Mouse (Mus musculus) embryonic facial prominence, embryonic 13.5 days (tissue): ENCODE measurements at regions not wholly inside any gene's neighbourhood (a gene's known extent, or its start where the extent isn't known, plus 50 kb on each side); places are given as distances from the start of the nearest gene placed in this dataset.

Source experiments
- ATAC-seq: fragments of 200-750 bp; cut with Nextera tagmentation; 2 replicates; pipeline ENCODE4 v1.8.0; 2017; ENCODE audit warnings: low read depth; ENCODE audit not compliant: insufficient number of reproducible peaks, insufficient read depth, low FRiP score, low TSS enrichment
- H3K27ac ChIP-seq: fragments of 300-500 bp; sonication (generic); 2 replicates; pipeline ENCODE4 v1.5.1; 2015; ENCODE audit warnings: moderate library complexity, mild to moderate bottlenecking, inconsistent platforms
- H3K27me3 ChIP-seq: fragments of 300-500 bp; sonication (generic); 2 replicates; pipeline ENCODE4 v1.6.1; 2015; ENCODE audit warnings: mild to moderate bottlenecking, inconsistent platforms
- H3K36me3 ChIP-seq: fragments of 300-500 bp; sonication (generic); 2 replicates; pipeline ENCODE4 v1.6.1; 2015; ENCODE audit warnings: mild to moderate bottlenecking, inconsistent platforms
- H3K4me1 ChIP-seq: fragments of 300-500 bp; sonication (generic); 2 replicates; pipeline ENCODE4 v1.6.1; 2015; ENCODE audit warnings: inconsistent platforms
- H3K4me2 ChIP-seq: fragments of 300-500 bp; sonication (generic); 2 replicates; pipeline ENCODE4 v1.6.1; 2015; ENCODE audit warnings: moderate library complexity, mild to moderate bottlenecking, inconsistent platforms
- H3K4me3 ChIP-seq: fragments of 300-500 bp; sonication (generic); 2 replicates; pipeline ENCODE4 v1.5.1; 2015; ENCODE audit warnings: mild to moderate bottlenecking, inconsistent platforms
- H3K9ac ChIP-seq: fragments of 300-500 bp; sonication (generic); 2 replicates; pipeline ENCODE4 v1.6.1; 2015; ENCODE audit warnings: mild to moderate bottlenecking, inconsistent platforms
- H3K9me3 ChIP-seq: fragments of 300-500 bp; sonication (generic); 2 replicates; pipeline ENCODE4 v1.6.1; 2016; ENCODE audit warnings: inconsistent platforms
- WGBS: fragments of 180-500 bp; shearing (Covaris S2); methylation state at CpG from one replicate; pipeline ENCODE4 v1.1.7; 2015; ENCODE audit warnings: mixed read lengths; 5-methylcytosine and 5-hydroxymethylcytosine counted together

- Histone ChIP-seq H3K36me3 (no peaks in the 10 kb centered on the region), H3K27me3 (no peaks in the 10 kb centered on the region), H3K27ac (no peak overlapping the region), H3K4me1 (peaks cover 18% of the 10 kb centered on the region), H3K4me2 (no peak overlapping the region), H3K9ac (no peak overlapping the region), H3K9me3 (no peaks in the 10 kb centered on the region), H3K4me3 (no peak overlapping the region)
- ATAC-seq = no peak
- 74% methylated on average over 2 of the region's 2 CpGs for WGBS
Measured at GRCm38 (mm10) chr15:61536332-61536716, 613.5 kb upstream of the A1bg start.

GRCm38 (mm10) chr15:61535644-61536331, 613.0 kb upstream of the A1bg start:
- WGBS = 29% methylated on average over 6 of the region's 6 CpGs
- no peaks in the 10 kb centered on the region for H3K9me3 ChIP-seq

GRCm38 (mm10) chr15:61535180-61535579, 612.4 kb upstream of the A1bg start:
- ATAC-seq = no peak
- no peak overlapping the region for H3K27ac ChIP-seq
- 0 out of 2 replicates have a peak, but pooled peaks cover 11% of the 10 kb centered on the region for H3K4me1 ChIP-seq
- 50% methylated on average over 6 of the region's 6 CpGs for WGBS
- no peaks in the 10 kb centered on the region for H3K27me3 ChIP-seq
- H3K36me3 ChIP-seq = no peaks in the 10 kb centered on the region
- H3K9ac ChIP-seq = no peak overlapping the region
- H3K9me3 ChIP-seq = no peaks in the 10 kb centered on the region
- H3K4me3 ChIP-seq = no peak overlapping the region
- no peak overlapping the region for H3K4me2 ChIP-seq

More at GRCm38 (mm10) chr15:61535644-61536331, 613.0 kb upstream of the A1bg start:
- Histone ChIP-seq H3K4me1 (peaks cover 13% of the 10 kb centered on the region), H3K4me3 (no peak overlapping the region), H3K9ac (no peak overlapping the region), H3K27ac (no peak overlapping the region), H3K36me3 (no peaks in the 10 kb centered on the region), H3K4me2 (no peak overlapping the region), H3K27me3 (no peaks in the 10 kb centered on the region)
- ATAC-seq = no peak

- ATAC-seq = no peak
- H3K27me3 ChIP-seq = no peaks in the 10 kb centered on the region
- H3K27ac ChIP-seq = no peak overlapping the region
- no peak overlapping the region for H3K4me3 ChIP-seq
- H3K4me1 ChIP-seq = 0 out of 2 replicates have a peak, but pooled peaks cover 11% of the 10 kb centered on the region
- H3K36me3 ChIP-seq = no peaks in the 10 kb centered on the region
- 82% methylated on average over 7 of the region's 7 CpGs for WGBS
- no peak overlapping the region for H3K4me2 ChIP-seq
- H3K9me3 ChIP-seq = no peaks in the 10 kb centered on the region
- H3K9ac ChIP-seq = no peak overlapping the region
Measured at GRCm38 (mm10) chr15:61532808-61533207, 610.0 kb upstream of the A1bg start.

- Histone ChIP-seq H3K4me2 (no peak overlapping the region), H3K9ac (no peak overlapping the region), H3K27me3 (no peaks in the 10 kb centered on the region), H3K9me3 (no peaks in the 10 kb centered on the region), H3K36me3 (no peaks in the 10 kb centered on the region), H3K4me1 (0 out of 2 replicates have a peak, but pooled peaks cover 11% of the 10 kb centered on the region), H3K27ac (no peak overlapping the region), H3K4me3 (no peak overlapping the region)
- WGBS = 92% methylated on average over 2 of the region's 2 CpGs
- ATAC-seq = no peak
Measured at GRCm38 (mm10) chr15:61532040-61532439, 609.2 kb upstream of the A1bg start.

GRCm38 (mm10) chr15:61523036-61523435, 600.2 kb upstream of the A1bg start:
- Histone ChIP-seq H3K4me3 (no peak overlapping the region), H3K4me2 (no peak overlapping the region), H3K4me1 (no peaks in the 10 kb centered on the region), H3K27ac (no peak overlapping the region), H3K9me3 (no peaks in the 10 kb centered on the region), H3K27me3 (no peaks in the 10 kb centered on the region), H3K36me3 (no peaks in the 10 kb centered on the region), H3K9ac (no peak overlapping the region)
- WGBS = 30% methylated on average over 2 of the region's 2 CpGs
- no peak for ATAC-seq

GRCm38 (mm10) chr15:61517265-61517664, 594.5 kb upstream of the A1bg start:
- no peak overlapping the region for H3K9ac ChIP-seq
- no peaks in the 10 kb centered on the region for H3K36me3 ChIP-seq
- H3K27ac ChIP-seq = no peak overlapping the region
- WGBS = 48% methylated on average over 1 of the region's 1 CpGs
- no peak for ATAC-seq
- H3K4me1 ChIP-seq = peaks cover 3% of the 10 kb centered on the region
- H3K9me3 ChIP-seq = no peaks in the 10 kb centered on the region
- no peak overlapping the region for H3K4me2 ChIP-seq
- H3K27me3 ChIP-seq = no peaks in the 10 kb centered on the region
- H3K4me3 ChIP-seq = no peak overlapping the region

GRCm38 (mm10) chr15:61514324-61514723, 591.5 kb upstream of the A1bg start:
- WGBS = 22% methylated on average over 1 of the region's 1 CpGs
- H3K4me3 ChIP-seq = no peak overlapping the region
- no peaks in the 10 kb centered on the region for H3K27me3 ChIP-seq
- no peaks in the 10 kb centered on the region for H3K9me3 ChIP-seq
- H3K4me2 ChIP-seq = no peak overlapping the region
- H3K36me3 ChIP-seq = no peaks in the 10 kb centered on the region
- H3K9ac ChIP-seq = no peak overlapping the region
- H3K4me1 ChIP-seq = peaks cover 3% of the 10 kb centered on the region
- H3K27ac ChIP-seq = no peak overlapping the region
- ATAC-seq = no peak

- H3K4me1 ChIP-seq = peaks cover 2% of the 10 kb centered on the region
- no peak overlapping the region for H3K4me2 ChIP-seq
- no peak overlapping the region for H3K9ac ChIP-seq
- H3K27ac ChIP-seq = no peak overlapping the region
- no peak overlapping the region for H3K4me3 ChIP-seq
- no peaks in the 10 kb centered on the region for H3K9me3 ChIP-seq
- WGBS = 83% methylated on average over 6 of the region's 6 CpGs
- ATAC-seq = no peak
- no peaks in the 10 kb centered on the region for H3K36me3 ChIP-seq
- H3K27me3 ChIP-seq = no peaks in the 10 kb centered on the region
Measured at GRCm38 (mm10) chr15:61508806-61509205, 586.0 kb upstream of the A1bg start.

- no peaks in the 10 kb centered on the region for H3K4me1 ChIP-seq
- 81% methylated on average over 6 of the region's 6 CpGs for WGBS
Measured at GRCm38 (mm10) chr15:61506361-61506897, 583.6 kb upstream of the A1bg start.

GRCm38 (mm10) chr15:61503436-61503835, 580.6 kb upstream of the A1bg start:
- Histone ChIP-seq H3K27me3 (no peaks in the 10 kb centered on the region), H3K9ac (no peak overlapping the region), H3K4me2 (no peak overlapping the region), H3K4me1 (no peaks in the 10 kb centered on the region), H3K36me3 (no peaks in the 10 kb centered on the region), H3K27ac (no peak overlapping the region), H3K4me3 (no peak overlapping the region), H3K9me3 (no peaks in the 10 kb centered on the region)
- no peak for ATAC-seq
- WGBS = 74% methylated on average over 7 of the region's 7 CpGs

More at GRCm38 (mm10) chr15:61506361-61506897, 583.6 kb upstream of the A1bg start:
- Histone ChIP-seq H3K36me3 (no peaks in the 10 kb centered on the region), H3K4me2 (no peak overlapping the region), H3K27me3 (no peaks in the 10 kb centered on the region), H3K27ac (no peak overlapping the region), H3K9me3 (no peaks in the 10 kb centered on the region), H3K4me3 (no peak overlapping the region), H3K9ac (no peak overlapping the region)
- no peak for ATAC-seq

- Histone ChIP-seq H3K9ac (no peak overlapping the region), H3K4me3 (no peak overlapping the region), H3K27ac (no peak overlapping the region), H3K27me3 (no peaks in the 10 kb centered on the region), H3K9me3 (no peaks in the 10 kb centered on the region), H3K4me1 (no peaks in the 10 kb centered on the region), H3K4me2 (no peak overlapping the region), H3K36me3 (no peaks in the 10 kb centered on the region)
- ATAC-seq = no peak
- 89% methylated on average over 4 of the region's 4 CpGs for WGBS
Measured at GRCm38 (mm10) chr15:61489731-61490130, 566.9 kb upstream of the A1bg start.
